Mouse (Mus musculus) hindbrain, embryonic 14.5 days (tissue): Measurements from ENCODE around the gene Tnni3k. TPM values are rescaled to one million over a fixed set of nuclear protein-coding genes. Genes with fewer than 3 reads are reported as not detected.

Source experiments
- ATAC-seq: fragments of 200-750 bp; cut with Nextera tagmentation; 2 replicates; pipeline ENCODE4 v1.8.0; 2017; ENCODE audit warnings: moderate number of reproducible peaks, mild to moderate bottlenecking, moderate TSS enrichment, moderate library complexity; ENCODE audit not compliant: low FRiP score
- DNase-seq: peaks from one replicate; pipeline ENCODE4 v3.0.0-alpha.2; 2015; ENCODE audit warnings: low spot score
- H3K27ac ChIP-seq: fragments of 300-500 bp; sonication (generic); 2 replicates; pipeline ENCODE4 v1.5.1; 2014; ENCODE audit warnings: mild to moderate bottlenecking, moderate library complexity
- H3K27me3 ChIP-seq: fragments of 300-500 bp; sonication (generic); 2 replicates; pipeline ENCODE4 v1.6.1; 2014; ENCODE audit warnings: mild to moderate bottlenecking, low read length, mixed read lengths; ENCODE audit not compliant: control insufficient read depth, insufficient read depth
- H3K36me3 ChIP-seq: fragments of 300-500 bp; sonication (generic); replicated peaks from 2 replicates; pipeline ENCODE4 v1.6.1; 2014; ENCODE audit not compliant: control insufficient read depth, insufficient read depth
- H3K4me1 ChIP-seq: fragments of 300-500 bp; sonication (generic); replicated peaks from 2 replicates; pipeline ENCODE4 v1.6.1; 2014; ENCODE audit warnings: antibody characterized with exemption, low read length, mixed read lengths; ENCODE audit not compliant: control insufficient read depth, insufficient read depth
- H3K4me2 ChIP-seq: fragments of 300-500 bp; sonication (generic); replicated peaks from 2 replicates; pipeline ENCODE4 v1.6.1; 2014; ENCODE audit warnings: mild to moderate bottlenecking, moderate library complexity
- H3K4me3 ChIP-seq: fragments of 300-500 bp; sonication (generic); replicated peaks from 2 replicates; pipeline ENCODE4 v1.5.1; 2014; ENCODE audit warnings: mild to moderate bottlenecking, low read length
- H3K9ac ChIP-seq: fragments of 300-500 bp; sonication (generic); 2 replicates; pipeline ENCODE4 v1.6.1; 2014
- H3K9me3 ChIP-seq: fragments of 300-500 bp; sonication (generic); 2 replicates; pipeline ENCODE4 v1.6.1; 2016; ENCODE audit warnings: low read length; ENCODE audit not compliant: control insufficient read depth
- WGBS: fragments of 180-500 bp; shearing (Covaris S2); extraction: QIAGEN DNeasy Blood & Tissue Kit; methylation state at CpG from one replicate; pipeline ENCODE4 v1.1.7; 2014; 5-methylcytosine and 5-hydroxymethylcytosine counted together
- polyA plus RNA-seq: library from polyadenylated mRNA; unstranded; fragments of >200 nt; fragmentation: Nextera tagmentation; extraction: Ambion mirVana; gene quantifications from 2 replicates; pipeline ENCODE4 v1.2.1, GENCODE M21; 2014

Gene Tnni3k
- polyA plus RNA-seq, 1 experiment from 2014 or later: 0.24 TPM

DNA sequence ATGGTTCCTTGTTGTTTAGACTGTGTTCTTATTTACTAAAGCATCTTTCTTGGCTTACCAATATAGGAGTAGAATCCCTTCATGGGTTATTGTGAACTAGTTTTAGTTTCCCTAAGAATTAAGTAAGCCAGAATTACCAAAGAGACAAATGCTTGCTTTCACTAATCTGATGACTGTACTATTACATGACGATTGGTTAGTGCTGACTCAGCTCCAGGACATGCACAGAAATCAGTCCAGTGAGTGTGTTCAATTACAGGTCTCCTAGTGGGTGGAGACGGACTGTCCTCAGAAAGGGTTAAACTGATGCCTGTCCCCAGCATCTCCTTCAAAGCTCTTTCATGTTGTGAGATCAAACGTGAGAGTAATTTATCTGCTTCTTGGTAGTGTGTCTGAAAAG, 195.5 kb downstream of the Tnni3k start:
- no peak overlapping the region for H3K27ac ChIP-seq
- H3K9me3 ChIP-seq: no peaks in the 10 kb centered on the region
- H3K36me3 ChIP-seq: no peaks in the 10 kb centered on the region
- WGBS: 67% methylated on average over 3 of the region's 3 CpGs
- ATAC-seq (no peak), DNase-seq (no peak)
- H3K9ac ChIP-seq: no peak overlapping the region
- no peaks in the 10 kb centered on the region for H3K4me1 ChIP-seq
- H3K4me2 ChIP-seq: no peak overlapping the region
- no peaks in the 10 kb centered on the region for H3K27me3 ChIP-seq
- H3K4me3 ChIP-seq: no peak overlapping the region

GRCm38 (mm10) chr3:154853257-154853656, 201.9 kb downstream of the Tnni3k start:
- ATAC-seq (peak; percentile 37; the same call in 1 of the 2 replicates), DNase-seq (no peak)
- Histone ChIP-seq H3K4me3 (no peak overlapping the region), H3K9ac (peak overlapping the region; percentile 16; the same call in 1 of the 2 replicates), H3K27me3 (no peaks in the 10 kb centered on the region), H3K9me3 (no peaks in the 10 kb centered on the region), H3K4me1 (peaks cover 6% of the 10 kb centered on the region), H3K4me2 (no peak overlapping the region), H3K36me3 (no peaks in the 10 kb centered on the region), H3K27ac (peak overlapping the region; percentile 32; the same call in 1 of the 2 replicates)
- WGBS: 23% methylated on average over 6 of the region's 6 CpGs

GRCm38 (mm10) chr3:154852281-154852680, 202.9 kb downstream of the Tnni3k start:
- Histone ChIP-seq H3K4me1 (peaks cover 6% of the 10 kb centered on the region), H3K4me3 (no peak overlapping the region), H3K9me3 (no peaks in the 10 kb centered on the region), H3K27ac (no peak overlapping the region), H3K4me2 (no peak overlapping the region), H3K27me3 (no peaks in the 10 kb centered on the region), H3K9ac (no peak overlapping the region), H3K36me3 (no peaks in the 10 kb centered on the region)
- ATAC-seq (no peak), DNase-seq (no peak)
- 60% methylated on average over 3 of the region's 3 CpGs for WGBS

DNA sequence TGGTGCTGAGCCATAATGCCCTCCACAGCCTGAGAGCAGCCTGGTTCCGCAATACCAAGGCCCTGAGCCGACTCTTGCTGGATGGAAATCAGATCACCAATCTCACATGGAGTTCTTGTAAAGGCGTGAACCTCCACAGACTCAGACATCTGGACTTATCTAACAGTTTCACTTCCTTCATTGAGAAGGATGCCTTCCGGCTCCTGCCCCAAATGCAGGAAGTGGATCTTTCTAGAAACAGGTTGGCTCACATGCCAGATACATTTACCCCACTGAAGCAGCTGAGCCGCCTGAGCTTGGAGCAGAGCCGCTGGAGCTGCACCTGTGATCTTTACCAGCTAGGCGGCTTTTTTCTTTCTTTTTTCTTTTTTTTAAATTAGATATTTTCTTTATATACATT, 213.0 kb downstream of the Tnni3k start:
- 94% methylated on average over 7 of the region's 7 CpGs for WGBS

GRCm38 (mm10) chr3:154841076-154841475, 214.1 kb downstream of the Tnni3k start:
- Histone ChIP-seq H3K27ac (no peak overlapping the region), H3K36me3 (no peaks in the 10 kb centered on the region), H3K4me3 (no peak overlapping the region), H3K4me1 (0 out of 2 replicates have a peak, but pooled peaks cover 10% of the 10 kb centered on the region), H3K4me2 (no peak overlapping the region), H3K27me3 (no peaks in the 10 kb centered on the region), H3K9ac (no peak overlapping the region), H3K9me3 (no peaks in the 10 kb centered on the region)
- WGBS: 12% methylated on average over 1 of the region's 1 CpGs
- DNase-seq (no peak), ATAC-seq (no peak; the same call in 1 of the 2 replicates)

More for the DNA sequence above, 213.0 kb downstream of the Tnni3k start:
- H3K4me2 ChIP-seq: no peak overlapping the region
- no peaks in the 10 kb centered on the region for H3K9me3 ChIP-seq
- ATAC-seq (no peak), DNase-seq (no peak)
- no peaks in the 10 kb centered on the region for H3K27me3 ChIP-seq
- H3K4me3 ChIP-seq: no peak overlapping the region
- no peak overlapping the region for H3K9ac ChIP-seq
- 0 out of 2 replicates have a peak, but pooled peaks cover 10% of the 10 kb centered on the region for H3K4me1 ChIP-seq
- no peak overlapping the region for H3K27ac ChIP-seq
- no peaks in the 10 kb centered on the region for H3K36me3 ChIP-seq

DNA sequence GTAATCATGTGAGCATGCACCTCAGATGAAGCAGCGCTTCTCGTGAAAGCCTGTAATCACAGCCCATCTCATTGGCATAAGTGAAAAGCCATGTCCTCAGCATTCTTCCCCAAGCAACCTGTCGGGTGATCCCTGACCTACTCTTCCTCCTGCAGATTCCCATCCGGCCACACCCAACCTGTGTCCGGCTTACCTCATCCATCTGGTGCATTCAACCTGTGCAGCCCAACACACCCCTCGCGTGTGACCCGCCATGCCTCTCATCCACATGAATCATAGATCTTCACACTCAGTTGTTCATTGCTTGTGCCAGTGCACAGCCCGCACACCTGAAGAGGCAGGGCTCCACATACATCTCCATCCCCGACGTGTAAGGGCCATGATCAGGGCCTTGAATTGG, 217.3 kb downstream of the Tnni3k start:
- Histone ChIP-seq H3K9ac (no peak overlapping the region), H3K9me3 (no peaks in the 10 kb centered on the region), H3K4me3 (no peak overlapping the region), H3K36me3 (no peaks in the 10 kb centered on the region), H3K4me1 (0 out of 2 replicates have a peak, but pooled peaks cover 10% of the 10 kb centered on the region), H3K27ac (no peak overlapping the region), H3K27me3 (no peaks in the 10 kb centered on the region), H3K4me2 (no peak overlapping the region)
- ATAC-seq (no peak), DNase-seq (no peak)
- 93% methylated on average over 11 of the region's 11 CpGs for WGBS

DNA sequence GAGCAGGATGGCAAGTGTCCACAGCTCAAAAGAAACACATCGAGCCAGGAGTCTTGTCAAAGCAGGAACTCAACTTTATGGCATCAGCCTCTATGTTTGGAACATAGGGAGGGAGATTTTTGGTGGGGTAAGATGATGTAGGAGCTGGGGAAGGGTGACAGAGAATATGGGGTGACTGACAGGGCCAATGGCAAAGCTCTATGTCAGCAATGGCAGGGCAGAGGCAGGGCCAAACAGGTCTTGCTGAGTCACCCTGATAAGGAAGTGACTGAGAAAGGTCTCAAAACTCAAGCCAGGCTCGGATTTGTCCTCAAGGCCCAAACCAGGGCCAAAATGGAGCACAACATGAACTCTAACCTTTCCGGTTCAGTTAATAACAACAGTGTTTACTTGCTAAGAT, 219.1 kb downstream of the Tnni3k start:
- DNase-seq (no peak), ATAC-seq (no peak)
- no peak overlapping the region for H3K4me2 ChIP-seq
- no peak overlapping the region for H3K4me3 ChIP-seq
- no peak overlapping the region for H3K9ac ChIP-seq
- no peaks in the 10 kb centered on the region for H3K9me3 ChIP-seq
- no peaks in the 10 kb centered on the region for H3K27me3 ChIP-seq
- H3K36me3 ChIP-seq: no peaks in the 10 kb centered on the region
- 80% methylated on average over 3 of the region's 3 CpGs for WGBS
- H3K4me1 ChIP-seq: 0 out of 2 replicates have a peak, but pooled peaks cover 10% of the 10 kb centered on the region
- H3K27ac ChIP-seq: no peak overlapping the region

DNA sequence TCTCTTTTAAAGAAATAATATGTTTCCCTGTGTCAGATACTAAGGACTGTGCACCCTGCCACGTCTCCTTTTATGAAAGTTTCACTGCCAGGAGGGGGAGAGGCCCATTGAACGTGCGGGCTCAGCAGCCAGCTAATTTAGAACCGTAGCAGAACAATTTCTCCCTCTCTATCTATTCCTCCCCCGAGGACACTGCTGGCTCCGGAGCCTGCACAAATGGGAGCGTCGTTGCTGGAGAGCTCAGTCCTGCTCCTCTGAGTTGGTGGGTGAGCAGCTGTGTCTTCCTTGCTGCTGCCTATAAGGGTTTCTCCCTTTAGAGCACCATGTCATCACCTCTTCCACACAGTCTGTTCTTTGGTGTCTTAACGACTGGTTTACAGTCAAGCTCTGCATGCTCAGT, 220.8 kb downstream of the Tnni3k start:
- DNase-seq (no peak), ATAC-seq (no peak)
- H3K27me3 ChIP-seq: no peaks in the 10 kb centered on the region
- H3K9me3 ChIP-seq: no peaks in the 10 kb centered on the region
- H3K9ac ChIP-seq: no peak overlapping the region
- H3K36me3 ChIP-seq: no peaks in the 10 kb centered on the region
- no peak overlapping the region for H3K4me3 ChIP-seq
- 51% methylated on average over 9 of the region's 9 CpGs for WGBS
- no peak overlapping the region for H3K4me2 ChIP-seq
- no peak overlapping the region for H3K27ac ChIP-seq
- no peaks in the 10 kb centered on the region for H3K4me1 ChIP-seq

DNA sequence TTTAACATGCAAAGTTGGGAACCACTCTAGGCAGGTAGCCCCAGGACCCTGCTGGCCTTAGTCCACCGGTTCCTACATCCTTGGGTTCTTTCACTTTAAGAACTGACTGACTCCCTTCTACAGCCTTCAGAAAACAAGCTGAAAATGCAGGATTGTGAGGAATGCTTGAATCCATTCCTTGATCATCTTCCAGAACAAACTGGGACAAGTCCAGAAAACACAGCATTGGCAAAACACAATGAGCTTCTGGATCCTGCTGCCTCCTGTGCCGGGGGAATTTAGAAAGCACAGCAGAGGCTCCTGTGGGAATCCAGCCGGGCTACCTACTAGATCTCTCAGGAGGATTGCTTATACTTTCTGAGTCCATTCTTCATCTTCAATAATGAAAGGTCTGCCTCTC, 229.5 kb downstream of the Tnni3k start:
- 76% methylated on average over 3 of the region's 3 CpGs for WGBS
- no peak for DNase-seq
- Histone ChIP-seq H3K9me3 (no peaks in the 10 kb centered on the region), H3K4me2 (no peak overlapping the region), H3K27me3 (no peaks in the 10 kb centered on the region), H3K9ac (no peak overlapping the region), H3K4me1 (no peaks in the 10 kb centered on the region), H3K36me3 (no peaks in the 10 kb centered on the region), H3K27ac (no peak overlapping the region), H3K4me3 (no peak overlapping the region)
- ATAC-seq: no peak

DNA sequence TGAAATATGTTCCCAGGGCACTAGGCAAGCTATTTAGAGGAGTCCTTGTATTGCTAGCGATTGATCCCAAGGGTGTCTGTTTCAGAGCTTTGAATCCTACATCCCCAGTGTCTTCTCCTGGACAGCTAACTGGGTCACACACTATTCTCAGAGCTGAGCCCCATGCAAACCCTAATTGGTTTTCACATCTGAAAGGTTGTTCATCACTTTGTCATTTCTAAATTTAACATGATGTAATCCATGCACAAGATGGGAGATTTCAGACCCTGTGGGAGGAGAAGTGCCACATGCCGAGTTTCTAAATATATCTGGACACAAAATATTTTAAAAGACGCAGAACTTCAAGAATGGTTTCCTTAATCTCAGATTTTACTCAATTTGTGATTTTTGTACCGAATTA, 230.5 kb downstream of the Tnni3k start:
- no peak overlapping the region for H3K4me2 ChIP-seq
- H3K4me1 ChIP-seq: no peaks in the 10 kb centered on the region
- H3K27ac ChIP-seq: no peak overlapping the region
- H3K4me3 ChIP-seq: no peak overlapping the region
- no peaks in the 10 kb centered on the region for H3K27me3 ChIP-seq
- DNase-seq (no peak), ATAC-seq (no peak)
- H3K36me3 ChIP-seq: no peaks in the 10 kb centered on the region
- H3K9me3 ChIP-seq: no peaks in the 10 kb centered on the region
- H3K9ac ChIP-seq: no peak overlapping the region
- 91% methylated on average over 4 of the region's 4 CpGs for WGBS
